Mouse (Mus musculus) E14TG2a.4 (cell line): ENCODE measurements around the gene Nlgn2.

Experiments used
- CTCF ChIP-seq: conservative IDR thresholded peaks from 2 replicates; pipeline ENCODE4 v1.5.1; 2014; ENCODE audit warnings: low read length
- NANOG ChIP-seq: IDR thresholded peaks from 2 replicates; pipeline ENCODE4 v1.6.1; 2014; ENCODE audit warnings: borderline replicate concordance, low read length, mixed read lengths

DNA sequence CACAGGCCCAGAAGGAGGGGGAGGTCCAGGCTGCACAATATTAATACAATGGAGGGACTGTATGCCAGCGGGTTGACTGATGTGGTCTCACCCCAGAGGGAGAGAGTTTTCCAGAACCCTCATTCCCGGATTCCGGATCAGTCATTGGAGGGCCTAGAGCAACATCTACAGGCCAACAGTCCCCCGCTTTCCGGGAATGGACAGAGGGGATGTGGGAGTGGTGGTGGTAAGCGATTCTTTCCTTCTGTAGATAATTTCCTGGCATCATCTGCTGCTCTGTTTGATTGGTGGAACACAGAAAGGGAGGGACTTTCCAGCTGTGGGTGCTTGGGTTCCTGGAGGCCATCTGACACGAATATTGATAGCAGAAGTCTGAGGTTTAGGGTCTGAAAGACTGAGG lies 38.6 kb upstream of the Nlgn2 start:
- TF ChIP-seq CTCF, result no peak
- no peak for TF ChIP-seq NANOG
